Mouse (Mus musculus) heart, embryonic 14.5 days (tissue): ENCODE results near the gene Sema3e. TPM values are rescaled to one million over a fixed set of nuclear protein-coding genes. Genes with fewer than 3 reads are reported as not detected.
A peak's percentile ranks its signal among the peaks of the same experiment; 100 is the strongest.

ENCODE experiments used
- ATAC-seq: fragments of 200-750 bp; cut with Nextera tagmentation; 2 replicates; pipeline ENCODE4 v1.8.0; 2017; ENCODE audit warnings: low read depth, moderate TSS enrichment; ENCODE audit not compliant: insufficient number of reproducible peaks, insufficient read depth, low FRiP score
- H3K27ac ChIP-seq, 2 experiments: fragments of 200-500 bp in 1 of 2; fragments of 300-500 bp in 1 of 2; sonication (generic) in 1 of 2; replicated peaks in 1 of 2; 2 replicates each; pipeline ENCODE4 v1.5.1; 2012 to 2014; ENCODE audit warnings: low read depth in 2 of 2, low read length in 2 of 2, control low read depth in 1 of 2, mild to moderate bottlenecking in 1 of 2, mixed read lengths in 1 of 2; ENCODE audit not compliant: control insufficient read depth in 1 of 2, insufficient read depth in 1 of 2
- H3K27me3 ChIP-seq: fragments of 300-500 bp; sonication (generic); 2 replicates; pipeline ENCODE4 v1.6.1; 2014; ENCODE audit warnings: mild to moderate bottlenecking, low read length, control low read depth; ENCODE audit not compliant: control insufficient read depth, insufficient read depth
- H3K36me3 ChIP-seq: fragments of 300-500 bp; sonication (generic); 2 replicates; pipeline ENCODE4 v1.6.1; 2014; ENCODE audit warnings: mild to moderate bottlenecking, control low read depth, low read length, mixed read lengths; ENCODE audit not compliant: control insufficient read depth, insufficient read depth
- H3K4me1 ChIP-seq, 2 experiments: fragments of 200-500 bp in 1 of 2; fragments of 300-500 bp in 1 of 2; sonication (generic) in 1 of 2; 2 replicates each; pipeline ENCODE4 v1.6.1; 2012 to 2014; ENCODE audit warnings: low read length in 2 of 2, control low read depth in 1 of 2, mixed read lengths in 1 of 2; ENCODE audit not compliant: control insufficient read depth in 2 of 2, insufficient read depth in 2 of 2
- H3K4me2 ChIP-seq: fragments of 300-500 bp; sonication (generic); 2 replicates; pipeline ENCODE4 v1.6.1; 2014; ENCODE audit warnings: mild to moderate bottlenecking, low read length
- H3K4me3 ChIP-seq, 2 experiments: fragments of 200-500 bp in 1 of 2; fragments of 300-500 bp in 1 of 2; sonication (generic) in 1 of 2; 2 replicates each; pipeline ENCODE4 v1.5.1; 2012 to 2014; ENCODE audit warnings: low read length in 2 of 2, mild to moderate bottlenecking in 2 of 2, control low read depth in 1 of 2, low read depth in 1 of 2, moderate library complexity in 1 of 2; ENCODE audit not compliant: control insufficient read depth in 1 of 2, insufficient read depth in 1 of 2
- H3K9ac ChIP-seq: fragments of 300-500 bp; sonication (generic); 2 replicates; pipeline ENCODE4 v1.6.1; 2014; ENCODE audit warnings: mild to moderate bottlenecking, low read length
- H3K9me3 ChIP-seq: fragments of 300-500 bp; sonication (generic); 2 replicates; pipeline ENCODE4 v1.6.1; 2016; ENCODE audit warnings: low read length, control low read depth; ENCODE audit not compliant: control insufficient read depth
- WGBS: fragments of 180-500 bp; shearing (Covaris S2); extraction: QIAGEN DNeasy Blood & Tissue Kit; methylation state at CpG from one replicate; pipeline ENCODE4 v1.1.7; 2014; 5-methylcytosine and 5-hydroxymethylcytosine counted together
- polyA plus RNA-seq: library from polyadenylated mRNA; unstranded; fragments of >200 nt; fragmentation: Nextera tagmentation; extraction: Ambion mirVana; gene quantifications from 2 replicates; pipeline ENCODE4 v1.2.1, GENCODE M21; 2014

The Sema3e gene
- polyA plus RNA-seq, 1 experiment from 2014 or later: 0.47 TPM

DNA sequence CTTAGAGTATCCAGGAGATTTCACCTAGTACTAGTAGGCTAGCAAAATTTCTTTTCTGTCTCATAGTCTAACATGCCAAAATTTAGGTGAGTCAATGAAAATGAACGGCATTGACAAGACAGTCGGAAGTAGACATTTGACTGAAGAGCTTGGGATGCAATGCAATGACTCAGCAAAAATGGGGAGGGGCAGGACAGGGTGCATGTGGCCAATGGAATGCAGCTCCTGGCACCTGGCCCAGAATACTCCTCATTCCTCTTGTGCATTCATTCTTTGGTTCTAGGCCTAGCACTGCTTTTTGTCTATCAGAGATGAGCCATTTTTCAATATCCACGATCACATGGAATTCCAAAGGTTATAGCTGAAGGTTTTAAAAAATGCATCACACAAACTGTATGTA lies 48.1 kb downstream of the Sema3e start:
- no peaks in the 10 kb centered on the region for H3K9me3 ChIP-seq
- H3K4me1 ChIP-seq: no peaks in the 10 kb centered on the region
- no peak overlapping the region for H3K9ac ChIP-seq
- H3K36me3 ChIP-seq: no peaks in the 10 kb centered on the region
- no peaks in the 10 kb centered on the region for H3K27me3 ChIP-seq
- no peak overlapping the region for H3K4me3 ChIP-seq
- no peak overlapping the region for H3K27ac ChIP-seq
- ATAC-seq: no peak; the same call in 1 of the 2 replicates
- WGBS: 30% methylated on average over 3 of the region's 3 CpGs
- H3K4me2 ChIP-seq: peak overlapping the region; percentile 18; the same call in 1 of the 2 replicates

DNA sequence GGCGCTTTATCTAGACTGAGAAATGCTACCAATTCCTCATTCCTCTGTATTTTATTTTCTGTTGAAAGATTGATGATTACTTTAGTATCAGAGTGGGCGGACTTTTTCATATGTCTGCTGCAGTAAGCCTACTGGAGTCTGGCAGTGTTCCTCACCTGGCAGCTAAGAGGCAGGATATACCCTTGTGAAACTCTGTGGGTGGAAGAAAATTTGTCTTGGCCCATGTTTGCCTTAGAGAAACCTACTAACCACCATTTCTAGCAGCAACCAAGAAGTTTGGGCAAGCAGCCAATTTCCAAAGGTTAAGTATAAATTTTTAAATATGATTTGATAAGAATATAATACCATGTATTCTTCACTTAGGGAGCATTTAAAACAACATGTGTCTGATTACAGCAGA lies 63.0 kb downstream of the Sema3e start:
- H3K27me3 ChIP-seq: no peaks in the 10 kb centered on the region
- H3K9me3 ChIP-seq: no peaks in the 10 kb centered on the region
- no peak for ATAC-seq
- H3K4me2 ChIP-seq: no peak overlapping the region
- WGBS: 67% methylated on average over 2 of the region's 2 CpGs
- H3K9ac ChIP-seq: no peak overlapping the region
- no peak overlapping the region for H3K27ac ChIP-seq
- no peaks in the 10 kb centered on the region for H3K36me3 ChIP-seq
- peaks cover 0 to 4% of the 10 kb centered on the region in 2 experiments; a peak in 1 of 4 replicates for H3K4me1 ChIP-seq
- no peak overlapping the region for H3K4me3 ChIP-seq

DNA sequence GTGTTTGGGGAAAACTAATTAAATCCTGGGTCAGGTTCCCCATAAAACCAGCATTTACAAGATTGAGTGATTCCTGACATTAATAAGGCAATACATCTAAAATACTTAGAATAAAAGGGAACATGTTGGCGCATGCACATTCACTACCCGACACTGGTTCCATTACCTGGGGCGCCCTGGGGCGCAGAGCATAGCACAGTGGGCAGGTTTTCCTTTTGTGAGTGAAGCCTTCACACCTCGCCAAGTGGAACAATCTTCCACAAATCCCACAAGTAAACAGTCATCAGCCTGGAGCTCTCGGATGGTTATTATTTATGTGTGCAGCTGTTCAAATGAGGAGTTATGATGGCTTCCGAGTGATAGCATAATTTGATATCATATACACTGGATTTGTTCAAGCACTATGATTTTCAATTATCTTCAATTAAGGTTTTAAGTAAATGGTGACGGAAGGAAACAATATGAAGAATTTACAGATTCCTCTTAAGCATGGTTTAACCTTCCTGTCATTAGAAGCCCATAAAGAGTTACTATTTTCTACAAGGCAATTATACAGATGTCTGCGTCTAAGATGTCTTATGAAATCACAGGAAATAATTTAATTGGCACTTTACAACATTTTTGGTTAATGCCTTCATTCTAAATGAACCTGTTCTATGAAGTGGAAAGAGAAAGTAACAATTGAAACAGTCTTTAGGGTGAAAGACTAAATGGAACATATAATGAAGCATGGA lies 65.0 kb downstream of the Sema3e start:
- Histone ChIP-seq H3K4me2 (no peak overlapping the region), H3K27ac (no peak overlapping the region), H3K4me3 (no peak overlapping the region), H3K4me1 (peaks cover 0 to 4% of the 10 kb centered on the region in 2 experiments; a peak in 1 of 4 replicates), H3K36me3 (no peaks in the 10 kb centered on the region), H3K9ac (no peak overlapping the region), H3K27me3 (no peaks in the 10 kb centered on the region; the same call in 1 of the 2 replicates), H3K9me3 (no peaks in the 10 kb centered on the region)
- no peak for ATAC-seq
- 85% methylated on average over 9 of the region's 9 CpGs for WGBS

DNA sequence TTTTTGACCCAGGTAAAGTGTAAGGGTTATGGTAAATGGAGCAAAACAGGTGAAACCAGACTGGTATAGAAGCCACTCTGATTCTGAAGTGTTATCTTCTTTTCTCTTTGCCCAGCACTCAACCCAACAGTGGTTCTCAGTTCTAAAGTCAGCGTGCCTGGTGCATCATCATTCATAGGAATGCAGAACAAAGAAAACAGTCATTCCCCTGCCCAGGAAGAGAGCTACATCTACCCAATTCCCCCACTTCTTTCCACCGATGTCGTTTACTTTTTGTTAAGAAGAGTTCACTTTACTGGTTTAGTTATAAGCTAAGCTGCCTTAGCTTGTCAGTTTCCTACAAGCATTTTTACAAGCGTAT lies 65.5 kb downstream of the Sema3e start:
- WGBS: 77% methylated on average over 4 of the region's 4 CpGs
- Histone ChIP-seq H3K4me3 (no peak overlapping the region), H3K4me1 (peaks cover 0 to 4% of the 10 kb centered on the region in 2 experiments; a peak in 1 of 4 replicates), H3K9me3 (no peaks in the 10 kb centered on the region), H3K4me2 (no peak overlapping the region), H3K36me3 (no peaks in the 10 kb centered on the region), H3K9ac (no peak overlapping the region), H3K27me3 (no peaks in the 10 kb centered on the region; the same call in 1 of the 2 replicates), H3K27ac (no peak overlapping the region)
- no peak for ATAC-seq

DNA sequence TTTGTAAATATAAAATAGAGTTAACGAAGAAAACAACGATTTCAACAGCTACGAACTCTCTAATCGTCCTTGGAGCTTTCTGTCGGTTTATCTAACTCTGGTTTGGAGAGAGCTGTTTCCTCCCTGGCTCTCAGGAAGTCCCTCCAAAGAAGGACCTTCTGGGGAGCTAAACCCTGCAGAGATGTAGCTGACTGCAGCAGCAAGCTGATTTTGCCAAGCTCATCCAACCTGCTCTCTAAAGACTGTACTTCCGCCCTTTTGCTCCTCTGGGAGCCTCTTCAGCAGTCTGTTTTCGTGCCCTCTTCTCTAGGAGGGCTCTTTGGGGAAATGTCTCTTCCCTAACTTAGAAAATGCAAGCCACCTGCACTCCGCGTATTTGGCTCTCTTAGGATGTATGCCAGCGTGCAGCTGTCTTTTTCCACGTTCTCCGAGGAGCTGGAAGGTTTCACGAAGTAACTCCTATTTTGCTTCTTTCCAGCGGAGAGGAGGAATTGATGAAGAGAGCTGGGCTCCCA lies 67.2 kb downstream of the Sema3e start:
- no peaks in the 10 kb centered on the region for H3K36me3 ChIP-seq
- peak overlapping the region; percentile 43 for H3K4me2 ChIP-seq
- no peak overlapping the region for H3K4me3 ChIP-seq
- H3K9me3 ChIP-seq: no peaks in the 10 kb centered on the region
- peaks cover 0 to 4% of the 10 kb centered on the region in 2 experiments; a peak in 1 of 4 replicates for H3K4me1 ChIP-seq
- no peak overlapping the region for H3K9ac ChIP-seq
- H3K27ac ChIP-seq: no peak overlapping the region
- H3K27me3 ChIP-seq: no peaks in the 10 kb centered on the region; the same call in 1 of the 2 replicates
- ATAC-seq: no peak
- 44% methylated on average over 14 of the region's 14 CpGs for WGBS

DNA sequence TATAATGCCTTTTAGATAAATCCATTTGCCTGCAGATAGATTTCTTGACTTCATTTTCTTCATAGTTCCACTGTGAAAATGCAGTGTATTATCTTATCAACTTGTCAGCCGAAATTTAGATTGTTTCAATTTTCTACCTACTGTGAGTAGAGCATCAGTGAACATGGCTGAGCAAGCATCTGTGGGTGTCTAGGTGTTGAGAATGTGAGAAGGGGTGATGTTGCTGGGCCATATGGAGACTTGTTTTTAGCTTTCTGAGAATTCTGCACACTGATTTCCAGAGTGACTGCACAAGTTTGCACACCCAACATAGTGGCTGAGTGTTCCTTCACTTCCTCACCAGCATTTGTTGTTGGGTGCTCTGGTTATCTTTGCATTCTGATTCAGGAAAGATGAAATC lies 71.1 kb downstream of the Sema3e start:
- H3K27ac ChIP-seq: no peak overlapping the region
- no peak overlapping the region for H3K9ac ChIP-seq
- peaks cover 0 to 4% of the 10 kb centered on the region in 2 experiments; a peak in 1 of 4 replicates for H3K4me1 ChIP-seq
- H3K36me3 ChIP-seq: no peaks in the 10 kb centered on the region
- H3K4me3 ChIP-seq: no peak overlapping the region
- no peaks in the 10 kb centered on the region for H3K9me3 ChIP-seq
- H3K4me2 ChIP-seq: no peak overlapping the region
- ATAC-seq: no peak
- no peaks in the 10 kb centered on the region; the same call in 1 of the 2 replicates for H3K27me3 ChIP-seq
- WGBS: 56% methylated on average over 1 of the region's 1 CpGs

DNA sequence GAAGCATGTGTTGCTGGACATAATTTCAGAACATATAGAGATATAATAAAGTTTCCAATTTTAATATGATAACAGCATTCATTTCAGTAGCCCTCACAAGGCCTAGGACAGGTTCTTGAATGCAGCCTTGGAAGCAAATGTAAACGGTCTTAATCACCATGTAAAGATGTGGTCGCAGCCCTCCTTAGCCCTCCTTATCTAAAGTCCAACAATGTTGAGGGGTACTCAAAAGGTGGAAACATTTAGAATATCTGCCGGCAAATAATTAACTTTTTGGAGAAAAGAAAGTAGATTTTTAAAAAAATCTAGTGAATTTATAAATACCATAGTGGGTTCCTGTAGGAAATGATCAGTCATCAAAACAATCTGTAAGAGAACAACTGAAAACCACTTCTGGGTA lies 73.6 kb downstream of the Sema3e start:
- Histone ChIP-seq H3K36me3 (no peaks in the 10 kb centered on the region), H3K27ac (no peak overlapping the region), H3K27me3 (no peaks in the 10 kb centered on the region; the same call in 1 of the 2 replicates), H3K4me2 (no peak overlapping the region), H3K9ac (no peak overlapping the region), H3K4me3 (no peak overlapping the region), H3K9me3 (no peaks in the 10 kb centered on the region), H3K4me1 (no peaks in the 10 kb centered on the region)
- WGBS: 80% methylated on average over 3 of the region's 3 CpGs
- ATAC-seq: no peak
